Mouse (Mus musculus) liver, postnatal 0 days (tissue): ENCODE results near the gene Dact3. TPM values are rescaled to one million over a fixed set of nuclear protein-coding genes. Genes with fewer than 3 reads are reported as not detected.
A peak's percentile ranks its signal among the peaks of the same experiment; 100 is the strongest.

Experiments used
- ATAC-seq: fragments of 200-750 bp; cut with Nextera tagmentation; 2 replicates; pipeline ENCODE4 v1.8.0; 2017; ENCODE audit warnings: mild to moderate bottlenecking, moderate library complexity
- DNase-seq: peaks from one replicate; pipeline ENCODE4 v3.0.0-alpha.2; 2016
- H3K27ac ChIP-seq: fragments of 300-500 bp; sonication (generic); 2 replicates; pipeline ENCODE4 v1.5.1; 2014; ENCODE audit warnings: antibody characterized with exemption, moderate library complexity, mild to moderate bottlenecking, low read depth
- H3K27me3 ChIP-seq: fragments of 300-500 bp; sonication (generic); 2 replicates; pipeline ENCODE4 v1.6.1; 2014; ENCODE audit warnings: low read length, control low read depth, mixed read lengths; ENCODE audit not compliant: insufficient read depth
- H3K36me3 ChIP-seq: fragments of 300-500 bp; sonication (generic); replicated peaks from 2 replicates; pipeline ENCODE4 v1.6.1; 2014; ENCODE audit warnings: mild to moderate bottlenecking, control low read depth, low read length, moderate library complexity, mixed read lengths; ENCODE audit not compliant: insufficient read depth
- H3K4me1 ChIP-seq: fragments of 300-500 bp; sonication (generic); 2 replicates; pipeline ENCODE4 v1.6.1; 2014; ENCODE audit warnings: antibody characterized with exemption, mild to moderate bottlenecking, control low read depth; ENCODE audit not compliant: insufficient read depth
- H3K4me2 ChIP-seq: fragments of 300-500 bp; sonication (generic); 2 replicates; pipeline ENCODE4 v1.6.1; 2014; ENCODE audit warnings: low read depth, mild to moderate bottlenecking, low read length, moderate library complexity, mixed read lengths
- H3K4me3 ChIP-seq: fragments of 300-500 bp; sonication (generic); 2 replicates; pipeline ENCODE4 v1.5.1; 2014; ENCODE audit warnings: low read depth, low read length
- H3K9ac ChIP-seq: fragments of 300-500 bp; sonication (generic); replicated peaks from 2 replicates; pipeline ENCODE4 v1.6.1; 2014; ENCODE audit warnings: mild to moderate bottlenecking, moderate library complexity
- H3K9me3 ChIP-seq: fragments of 300-500 bp; sonication (generic); 2 replicates; pipeline ENCODE4 v1.6.1; 2016; ENCODE audit warnings: mild to moderate bottlenecking, control low read depth, low read length, mixed read lengths
- CTCF ChIP-seq: sonication (generic); IDR thresholded peaks from 2 replicates; pipeline ENCODE4 v1.5.1; 2016; ENCODE audit warnings: antibody characterized with exemption, low read depth
- EP300 ChIP-seq: IDR thresholded peaks from 2 replicates; pipeline ENCODE4 v1.6.1; 2016; ENCODE audit warnings: antibody characterized with exemption, low read depth, mild to moderate bottlenecking
- WGBS: fragments of 180-500 bp; shearing (Covaris S2); extraction: QIAGEN DNeasy Blood & Tissue Kit; methylation state at CpG from one replicate; pipeline ENCODE4 v1.1.7; 2014; ENCODE audit not compliant: insufficient replicate concordance; 5-methylcytosine and 5-hydroxymethylcytosine counted together
- polyA plus RNA-seq: library from polyadenylated mRNA; unstranded; fragments of >200 nt; fragmentation: Nextera tagmentation; extraction: Ambion mirVana; gene quantifications from 2 replicates; pipeline ENCODE4 v1.2.1, GENCODE M21; 2015

Dact3 gene
- 0.09 TPM in 2 replicates for polyA plus RNA-seq

DNA sequence AGATGAGACGGTGACA, at the start of gene Dact3:
Gene Dact3 (plus strand): TSS at position 8 of the 16 bp plus-strand sequence.
- DNase-seq (no peak), ATAC-seq (no peak)
- peaks cover 7% of the 10 kb centered on the region; the same call in 1 of the 2 replicates for H3K36me3 ChIP-seq
- no peaks in the 10 kb centered on the region for H3K9me3 ChIP-seq
- peak within 1 kb of the TSS; percentile 55 for H3K4me3 ChIP-seq
- peaks cover 17% of the 10 kb centered on the region for H3K4me1 ChIP-seq
- peak within 1 kb of the TSS; percentile 58; the same call in 1 of the 2 replicates for H3K9ac ChIP-seq
- peak within 1 kb of the TSS; percentile 59 for H3K27ac ChIP-seq
- TF ChIP-seq EP300: no peak
- H3K27me3 ChIP-seq: peaks cover 16% of the 10 kb centered on the region
- WGBS: no CpG with 5 or more reads among the region's 1 CpGs
- H3K4me2 ChIP-seq: peak within 1 kb of the TSS; percentile 92

- 71% methylated on average over 10 of the region's 10 CpGs for WGBS
- ATAC-seq: peak; percentile 55
- H3K4me1 ChIP-seq: peaks cover 27% of the 10 kb centered on the region
These were observed 49.3 kb upstream of the Dact3 start for GRCm38 (mm10) chr7:16825785-16826184.

DNA sequence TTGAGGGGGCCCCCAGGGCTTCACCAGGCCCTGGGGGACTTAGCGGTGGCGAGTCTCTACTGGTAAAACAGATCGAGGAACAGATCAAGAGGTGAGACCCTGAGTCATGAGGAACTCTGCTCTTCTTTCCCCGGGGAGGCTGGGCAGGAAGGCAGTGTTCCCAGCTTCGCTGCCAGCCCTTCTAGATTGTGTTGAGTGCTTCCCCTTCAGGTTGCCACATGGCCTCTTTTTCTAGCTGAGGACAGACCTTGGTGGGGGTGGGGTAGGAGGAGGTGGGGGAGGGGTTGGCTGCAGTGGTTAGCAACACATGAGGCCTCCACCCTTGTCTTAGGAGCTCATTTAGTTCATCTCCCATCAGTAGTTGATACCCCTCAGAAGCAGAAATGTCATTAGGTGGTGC, 48.5 kb upstream of the Dact3 start:
- 53% methylated on average over 5 of the region's 5 CpGs for WGBS
- 0 out of 2 replicates have a peak overlapping the region, but pooled peaks have one; percentile 16 for H3K27ac ChIP-seq
- H3K4me2 ChIP-seq: no peak overlapping the region
- peaks cover 19% of the 10 kb centered on the region for H3K4me1 ChIP-seq
- H3K4me3 ChIP-seq: no peak overlapping the region
- no peak overlapping the region for H3K9ac ChIP-seq
- no peak for ATAC-seq
- H3K36me3 ChIP-seq: peaks cover 82% of the 10 kb centered on the region
- H3K27me3 ChIP-seq: no peaks in the 10 kb centered on the region
- no peaks in the 10 kb centered on the region for H3K9me3 ChIP-seq
- TF ChIP-seq EP300 (no peak), CTCF (no peak)
- no peak for DNase-seq

More at GRCm38 (mm10) chr7:16825785-16826184, 49.3 kb upstream of the Dact3 start:
- Histone ChIP-seq H3K4me3 (no peak overlapping the region), H3K9me3 (no peaks in the 10 kb centered on the region), H3K27me3 (no peaks in the 10 kb centered on the region), H3K9ac (no peak overlapping the region), H3K27ac (no peak overlapping the region), H3K4me2 (no peak overlapping the region), H3K36me3 (peaks cover 74% of the 10 kb centered on the region)
- TF ChIP-seq CTCF: peak; percentile 70
- TF ChIP-seq EP300: no peak
- no peak for DNase-seq

- H3K9me3 ChIP-seq: no peaks in the 10 kb centered on the region
- H3K27ac ChIP-seq: no peak overlapping the region
- no peak for TF ChIP-seq CTCF
- no peak for TF ChIP-seq EP300
- no peak overlapping the region for H3K9ac ChIP-seq
- H3K4me1 ChIP-seq: peaks cover 15% of the 10 kb centered on the region
- H3K27me3 ChIP-seq: no peaks in the 10 kb centered on the region
- H3K36me3 ChIP-seq: peaks cover 89% of the 10 kb centered on the region
- no peak overlapping the region for H3K4me3 ChIP-seq
- WGBS: 50% methylated on average over 4 of the region's 4 CpGs
- DNase-seq (no peak), ATAC-seq (no peak)
- no peak overlapping the region for H3K4me2 ChIP-seq
These were observed 47.8 kb upstream of the Dact3 start for GRCm38 (mm10) chr7:16827274-16827673.

DNA sequence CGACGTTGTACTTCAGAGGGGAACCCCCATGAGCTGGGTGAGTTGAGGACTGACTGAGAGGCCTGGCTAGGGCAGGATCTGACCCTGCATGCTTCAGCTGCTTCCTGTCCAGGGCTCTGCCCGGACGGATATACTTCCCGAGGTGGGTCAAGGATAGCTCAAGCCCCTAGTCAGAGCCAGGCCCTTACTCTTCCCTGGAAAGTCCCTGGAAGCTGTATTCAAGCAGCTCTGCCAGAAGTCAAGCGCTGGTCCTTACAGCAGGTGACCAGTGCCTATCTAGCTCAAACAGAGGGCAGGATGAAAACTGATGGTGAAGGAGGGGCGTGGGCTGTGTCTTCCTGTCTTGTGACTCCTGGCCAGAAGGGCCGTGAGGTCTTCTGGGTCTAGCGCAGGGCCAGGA, 44.7 kb upstream of the Dact3 start:
- H3K4me2 ChIP-seq: no peak overlapping the region
- DNase-seq (no peak), ATAC-seq (peak; percentile 61)
- H3K4me3 ChIP-seq: no peak overlapping the region
- 79% methylated on average over 9 of the region's 9 CpGs for WGBS
- H3K4me1 ChIP-seq: peaks cover 15% of the 10 kb centered on the region; the same call in 1 of the 2 replicates
- H3K27ac ChIP-seq: no peak overlapping the region
- H3K36me3 ChIP-seq: peaks cover 90% of the 10 kb centered on the region
- H3K9ac ChIP-seq: no peak overlapping the region
- no peaks in the 10 kb centered on the region for H3K9me3 ChIP-seq
- H3K27me3 ChIP-seq: no peaks in the 10 kb centered on the region
- TF ChIP-seq CTCF: no peak
- no peak for TF ChIP-seq EP300

DNA sequence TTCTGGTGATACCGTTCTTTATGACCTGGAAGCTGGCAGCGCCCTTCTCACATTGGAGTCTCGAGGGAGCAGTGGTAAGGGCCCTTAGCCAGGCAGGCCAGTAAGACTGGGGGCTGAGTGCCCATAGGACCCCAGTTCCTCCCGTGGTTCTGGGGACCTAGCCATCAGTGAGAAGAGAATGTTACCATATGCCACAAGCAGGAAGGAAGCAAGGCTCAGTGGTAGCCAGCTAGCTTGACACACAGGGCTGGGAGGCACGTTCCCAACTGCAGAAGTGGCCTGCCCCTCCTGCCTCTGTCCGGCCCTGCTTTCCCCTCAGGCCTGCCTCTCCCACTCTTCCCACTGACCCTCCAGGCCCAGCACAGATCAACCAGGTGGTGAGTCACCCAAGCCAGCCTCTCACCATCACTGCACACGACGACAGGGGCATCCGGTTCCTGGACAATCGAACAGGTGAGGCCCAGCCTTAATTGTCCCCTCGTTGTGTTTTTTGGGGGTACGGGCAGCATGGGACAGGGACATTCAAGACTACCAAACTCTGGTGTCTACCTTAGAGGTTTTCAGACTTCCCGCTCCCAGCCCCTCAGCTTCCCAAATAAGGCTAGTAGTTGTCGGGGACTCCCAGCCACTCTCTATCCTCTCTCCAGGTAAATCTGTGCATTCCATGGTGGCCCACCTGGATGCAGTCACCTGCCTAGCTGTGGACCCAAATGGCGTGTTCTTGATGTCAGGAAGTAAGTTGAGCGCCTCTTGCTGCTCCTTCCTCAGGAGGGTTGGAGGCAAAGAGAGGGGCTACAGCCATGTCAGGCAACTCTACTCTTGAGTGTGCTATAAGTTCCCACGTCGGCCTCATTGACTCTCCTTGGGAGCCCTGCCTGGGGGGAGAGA, 37.0 kb upstream of the Dact3 start:
- Histone ChIP-seq H3K27me3 (no peaks in the 10 kb centered on the region), H3K9ac (no peak overlapping the region), H3K36me3 (peaks cover 53% of the 10 kb centered on the region), H3K9me3 (no peaks in the 10 kb centered on the region), H3K27ac (no peak overlapping the region), H3K4me1 (peaks cover 14% of the 10 kb centered on the region), H3K4me2 (no peak overlapping the region), H3K4me3 (no peak overlapping the region)
- no peak for ATAC-seq
- 75% methylated on average over 18 of the region's 18 CpGs for WGBS
- DNase-seq: no peak
- TF ChIP-seq EP300 (no peak), CTCF (no peak)
